Mouse (Mus musculus): ENCODE results near the gene Glud1. TPM values are rescaled to one million over a fixed set of nuclear protein-coding genes. Genes with fewer than 3 reads are reported as not detected.

The Glud1 gene
- polyA plus RNA-seq, 1 experiment = 305 TPM

- no peak overlapping the region for H3K4me3 ChIP-seq (ENCODE audit: low read depth, low read length)
- H3K27ac ChIP-seq (ENCODE audit: insufficient read depth, low read length) = no peak overlapping the region
- no peaks in the 10 kb centered on the region for H3K9me3 ChIP-seq (replicated peaks; ENCODE audit: control insufficient read depth, insufficient read depth, low read length, poor library complexity, severe bottlenecking)
- H3K4me1 ChIP-seq (ENCODE audit: control insufficient read depth, insufficient read depth, low read length) = no peaks in the 10 kb centered on the region
- TF ChIP-seq POLR2A (IDR thresholded peaks at IDR 0.05; ENCODE audit: insufficient read depth, low read length) = no peak
- no peak for TF ChIP-seq EP300 (IDR thresholded peaks at IDR 0.05; ENCODE audit: insufficient read depth, low read depth, low read length)
- TF ChIP-seq CTCF (IDR thresholded peaks at IDR 0.05; ENCODE audit: low read depth, low read length) = no peak
- no peaks in the 10 kb centered on the region for H3K36me3 ChIP-seq (ENCODE audit: control insufficient read depth, insufficient read depth, low read length, poor library complexity, severe bottlenecking)
- no peak overlapping the region for H3K9ac ChIP-seq (ENCODE audit: low read depth, poor library complexity, severe bottlenecking)
- H3K27me3 ChIP-seq (ENCODE audit: control insufficient read depth, insufficient read depth, low read length, poor library complexity, severe bottlenecking) = no peaks in the 10 kb centered on the region
Measured at GRCm38 (mm10) chr14:34280798-34281197, 29.7 kb upstream of the Glud1 start.

GRCm38 (mm10) chr14:34281736-34282269 is 28.7 kb upstream of the Glud1 start:
- no peaks in the 10 kb centered on the region for H3K9me3 ChIP-seq (replicated peaks; ENCODE audit: control insufficient read depth, insufficient read depth, low read length, poor library complexity, severe bottlenecking)
- H3K27me3 ChIP-seq (ENCODE audit: control insufficient read depth, insufficient read depth, low read length, poor library complexity, severe bottlenecking) = no peaks in the 10 kb centered on the region
- TF ChIP-seq POLR2A (IDR thresholded peaks at IDR 0.05; ENCODE audit: insufficient read depth, low read length) (no peak), CTCF (IDR thresholded peaks at IDR 0.05; ENCODE audit: low read depth, low read length) (no peak), EP300 (IDR thresholded peaks at IDR 0.05; ENCODE audit: insufficient read depth, low read depth, low read length) (no peak)
- H3K4me1 ChIP-seq (ENCODE audit: control insufficient read depth, insufficient read depth, low read length) = no peaks in the 10 kb centered on the region
- no peak overlapping the region for H3K4me3 ChIP-seq (ENCODE audit: low read depth, low read length)
- no peak overlapping the region for H3K27ac ChIP-seq (ENCODE audit: insufficient read depth, low read length)
- H3K36me3 ChIP-seq (ENCODE audit: control insufficient read depth, insufficient read depth, low read length, poor library complexity, severe bottlenecking) = no peaks in the 10 kb centered on the region
- no peak overlapping the region for H3K9ac ChIP-seq (ENCODE audit: low read depth, poor library complexity, severe bottlenecking)

GRCm38 (mm10) chr14:34288396-34288795 is 22.1 kb upstream of the Glud1 start:
- Histone ChIP-seq H3K27ac (ENCODE audit: insufficient read depth, low read length) (no peak overlapping the region), H3K4me3 (ENCODE audit: low read depth, low read length) (no peak overlapping the region), H3K27me3 (ENCODE audit: control insufficient read depth, insufficient read depth, low read length, poor library complexity, severe bottlenecking) (no peaks in the 10 kb centered on the region), H3K4me1 (ENCODE audit: control insufficient read depth, insufficient read depth, low read length) (no peaks in the 10 kb centered on the region), H3K9me3 (replicated peaks; ENCODE audit: control insufficient read depth, insufficient read depth, low read length, poor library complexity, severe bottlenecking) (no peaks in the 10 kb centered on the region), H3K9ac (ENCODE audit: low read depth, poor library complexity, severe bottlenecking) (no peak overlapping the region), H3K36me3 (ENCODE audit: control insufficient read depth, insufficient read depth, low read length, poor library complexity, severe bottlenecking) (no peaks in the 10 kb centered on the region)
- TF ChIP-seq EP300 (IDR thresholded peaks at IDR 0.05; ENCODE audit: insufficient read depth, low read depth, low read length) = no peak
- TF ChIP-seq CTCF (IDR thresholded peaks at IDR 0.05; ENCODE audit: low read depth, low read length) = no peak
- TF ChIP-seq POLR2A (IDR thresholded peaks at IDR 0.05; ENCODE audit: insufficient read depth, low read length) = no peak

GRCm38 (mm10) chr14:34289259-34290015 is 21.1 kb upstream of the Glud1 start:
- H3K9me3 ChIP-seq (replicated peaks; ENCODE audit: control insufficient read depth, insufficient read depth, low read length, poor library complexity, severe bottlenecking) = no peaks in the 10 kb centered on the region
- TF ChIP-seq EP300 (IDR thresholded peaks at IDR 0.05; ENCODE audit: insufficient read depth, low read depth, low read length) = no peak
- TF ChIP-seq CTCF (IDR thresholded peaks at IDR 0.05; ENCODE audit: low read depth, low read length) = no peak
- TF ChIP-seq POLR2A (IDR thresholded peaks at IDR 0.05; ENCODE audit: insufficient read depth, low read length) = no peak
- no peak overlapping the region for H3K4me3 ChIP-seq (ENCODE audit: low read depth, low read length)
- no peak overlapping the region for H3K27ac ChIP-seq (ENCODE audit: insufficient read depth, low read length)
- H3K36me3 ChIP-seq (ENCODE audit: control insufficient read depth, insufficient read depth, low read length, poor library complexity, severe bottlenecking) = no peaks in the 10 kb centered on the region
- no peaks in the 10 kb centered on the region for H3K4me1 ChIP-seq (ENCODE audit: control insufficient read depth, insufficient read depth, low read length)
- no peak overlapping the region for H3K9ac ChIP-seq (ENCODE audit: low read depth, poor library complexity, severe bottlenecking)
- no peaks in the 10 kb centered on the region for H3K27me3 ChIP-seq (ENCODE audit: control insufficient read depth, insufficient read depth, low read length, poor library complexity, severe bottlenecking)

GRCm38 (mm10) chr14:34290229-34290628 is 20.3 kb upstream of the Glud1 start:
- Histone ChIP-seq H3K27ac (ENCODE audit: insufficient read depth, low read length) (no peak overlapping the region), H3K4me3 (ENCODE audit: low read depth, low read length) (no peak overlapping the region), H3K36me3 (ENCODE audit: control insufficient read depth, insufficient read depth, low read length, poor library complexity, severe bottlenecking) (no peaks in the 10 kb centered on the region), H3K9ac (ENCODE audit: low read depth, poor library complexity, severe bottlenecking) (no peak overlapping the region), H3K27me3 (ENCODE audit: control insufficient read depth, insufficient read depth, low read length, poor library complexity, severe bottlenecking) (no peaks in the 10 kb centered on the region), H3K9me3 (replicated peaks; ENCODE audit: control insufficient read depth, insufficient read depth, low read length, poor library complexity, severe bottlenecking) (no peaks in the 10 kb centered on the region), H3K4me1 (ENCODE audit: control insufficient read depth, insufficient read depth, low read length) (no peaks in the 10 kb centered on the region)
- TF ChIP-seq POLR2A (IDR thresholded peaks at IDR 0.05; ENCODE audit: insufficient read depth, low read length) = no peak
- TF ChIP-seq CTCF (IDR thresholded peaks at IDR 0.05; ENCODE audit: low read depth, low read length) = no peak
- no peak for TF ChIP-seq EP300 (IDR thresholded peaks at IDR 0.05; ENCODE audit: insufficient read depth, low read depth, low read length)

GRCm38 (mm10) chr14:34293641-34294040 is 16.9 kb upstream of the Glud1 start:
- H3K36me3 ChIP-seq (ENCODE audit: control insufficient read depth, insufficient read depth, low read length, poor library complexity, severe bottlenecking) = no peaks in the 10 kb centered on the region
- no peak overlapping the region for H3K27ac ChIP-seq (ENCODE audit: insufficient read depth, low read length)
- H3K4me1 ChIP-seq (ENCODE audit: control insufficient read depth, insufficient read depth, low read length) = no peaks in the 10 kb centered on the region
- H3K9ac ChIP-seq (ENCODE audit: low read depth, poor library complexity, severe bottlenecking) = no peak overlapping the region
- H3K9me3 ChIP-seq (replicated peaks; ENCODE audit: control insufficient read depth, insufficient read depth, low read length, poor library complexity, severe bottlenecking) = no peaks in the 10 kb centered on the region
- no peak overlapping the region for H3K4me3 ChIP-seq (ENCODE audit: low read depth, low read length)
- TF ChIP-seq EP300 (IDR thresholded peaks at IDR 0.05; ENCODE audit: insufficient read depth, low read depth, low read length) (no peak), CTCF (IDR thresholded peaks at IDR 0.05; ENCODE audit: low read depth, low read length) (no peak)
- no peaks in the 10 kb centered on the region for H3K27me3 ChIP-seq (ENCODE audit: control insufficient read depth, insufficient read depth, low read length, poor library complexity, severe bottlenecking)

Measured in ES-Bruce4 (cell line).